Mouse (Mus musculus) testis, postnatal 14 days (tissue): ENCODE measurements at regions not wholly inside any gene's neighbourhood (a gene's known extent, or its start where the extent isn't known, plus 50 kb on each side); places are given as distances from the start of the nearest gene placed in this dataset.

ENCODE experiments used
- DNase-seq: peaks from one replicate; pipeline ENCODE4 v3.0.0; 2021; ENCODE audit warnings: low spot score

- DNase-seq: no peak
Observed at GRCm38 (mm10) chr13:59874137-59874931, 51.4 kb upstream of the Tut7 start.
